Mouse (Mus musculus) liver (tissue): ENCODE results near the gene Igsf9b.

Experiments used
- DNase-seq: peaks from one replicate; pipeline ENCODE4 v3.0.0-alpha.2; 2020; ENCODE audit warnings: mixed read lengths

Igsf9b gene

DNA sequence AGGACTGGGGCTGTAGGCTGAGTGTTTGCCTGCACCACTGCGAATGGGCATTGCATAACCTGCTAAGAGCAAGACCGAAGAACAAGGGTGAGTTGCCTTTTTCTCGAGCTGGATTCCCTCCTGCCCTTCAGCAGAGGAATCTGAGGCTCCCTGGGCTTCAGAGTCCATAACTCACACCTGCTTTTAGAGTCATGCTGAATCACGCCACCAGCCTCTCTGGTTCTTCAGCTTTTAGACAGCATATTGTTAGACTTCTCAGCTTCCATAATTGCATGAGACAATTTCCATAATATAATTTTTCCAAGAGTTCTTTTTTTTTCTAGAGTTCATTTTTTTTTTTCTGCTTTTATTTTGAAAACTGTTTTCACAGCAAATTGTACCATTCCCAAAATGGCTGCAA, 4.6 kb upstream of the Igsf9b start:
- DNase-seq = no peak

DNA sequence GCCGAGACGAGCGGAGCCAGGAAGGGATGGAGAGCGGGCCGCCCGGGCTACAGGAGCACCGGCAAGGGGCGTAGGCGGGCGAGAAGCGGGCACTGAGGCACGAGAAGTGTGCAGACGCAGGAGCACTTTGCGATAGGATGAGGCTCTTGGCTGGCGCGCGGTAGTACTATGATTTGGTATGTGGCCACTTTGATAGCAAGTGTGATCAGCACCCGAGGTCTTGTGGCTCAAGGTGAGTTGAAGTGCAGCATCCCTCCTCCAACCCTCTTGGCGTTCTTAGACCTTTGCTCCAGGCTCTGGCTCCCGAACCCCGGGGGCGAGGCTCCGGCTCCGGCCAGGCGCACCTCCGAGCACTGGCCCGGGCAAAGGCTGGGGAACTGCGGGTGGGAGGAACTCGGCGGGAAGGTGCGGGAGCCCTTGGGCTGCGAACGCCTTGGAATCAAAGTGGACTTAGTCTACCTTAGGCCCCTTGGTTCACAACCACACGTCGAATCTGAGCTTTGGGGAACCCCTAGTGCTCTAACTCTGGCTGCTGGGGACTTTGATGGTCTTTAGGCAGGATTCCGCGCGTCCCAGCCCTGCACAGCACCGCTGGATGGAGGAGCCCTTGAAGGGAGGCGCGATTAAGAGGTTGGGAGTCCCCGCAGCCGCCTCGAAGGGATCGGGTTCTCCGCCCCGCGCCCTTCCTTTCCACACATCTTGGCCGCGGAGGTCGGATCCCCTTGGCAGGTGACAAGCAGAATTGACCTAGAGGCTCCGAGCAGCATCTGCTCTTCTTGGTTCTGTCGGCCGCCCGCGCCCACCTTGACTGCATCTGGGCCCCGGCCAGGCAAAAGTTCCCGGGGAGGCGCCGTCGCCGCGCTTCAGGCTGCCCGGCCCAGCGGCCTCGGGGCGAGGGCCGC, 533 bp downstream of the Igsf9b start:
- no peak for DNase-seq

GRCm38 (mm10) chr9:27300188-27300691, 1.2 kb downstream of the Igsf9b start:
- DNase-seq = no peak

GRCm38 (mm10) chr9:27300698-27301097, 1.7 kb downstream of the Igsf9b start:
- no peak for DNase-seq

- no peak for DNase-seq
Observed at GRCm38 (mm10) chr9:27301486-27301885, 2.5 kb downstream of the Igsf9b start.

DNA sequence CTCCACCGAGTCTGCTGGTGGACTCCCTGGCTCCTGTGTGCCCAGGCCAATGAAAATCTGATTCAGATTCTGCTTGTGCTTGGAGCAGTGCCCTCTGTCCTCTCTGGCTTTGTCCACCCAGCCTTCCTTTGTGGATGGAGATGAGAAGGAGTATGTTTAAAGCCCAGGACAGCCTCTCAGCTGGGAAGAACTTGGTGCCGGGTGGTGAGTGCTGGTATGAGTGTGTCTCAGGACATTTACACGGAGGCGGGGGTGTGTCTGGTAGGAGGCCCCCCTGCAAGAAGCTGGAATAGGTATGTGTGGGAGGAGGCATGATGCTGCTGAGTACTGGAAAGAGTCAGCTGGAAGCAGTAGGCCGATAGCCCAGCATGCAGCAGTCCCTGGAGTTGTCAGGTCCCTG, 3.3 kb downstream of the Igsf9b start:
- no peak for DNase-seq

DNA sequence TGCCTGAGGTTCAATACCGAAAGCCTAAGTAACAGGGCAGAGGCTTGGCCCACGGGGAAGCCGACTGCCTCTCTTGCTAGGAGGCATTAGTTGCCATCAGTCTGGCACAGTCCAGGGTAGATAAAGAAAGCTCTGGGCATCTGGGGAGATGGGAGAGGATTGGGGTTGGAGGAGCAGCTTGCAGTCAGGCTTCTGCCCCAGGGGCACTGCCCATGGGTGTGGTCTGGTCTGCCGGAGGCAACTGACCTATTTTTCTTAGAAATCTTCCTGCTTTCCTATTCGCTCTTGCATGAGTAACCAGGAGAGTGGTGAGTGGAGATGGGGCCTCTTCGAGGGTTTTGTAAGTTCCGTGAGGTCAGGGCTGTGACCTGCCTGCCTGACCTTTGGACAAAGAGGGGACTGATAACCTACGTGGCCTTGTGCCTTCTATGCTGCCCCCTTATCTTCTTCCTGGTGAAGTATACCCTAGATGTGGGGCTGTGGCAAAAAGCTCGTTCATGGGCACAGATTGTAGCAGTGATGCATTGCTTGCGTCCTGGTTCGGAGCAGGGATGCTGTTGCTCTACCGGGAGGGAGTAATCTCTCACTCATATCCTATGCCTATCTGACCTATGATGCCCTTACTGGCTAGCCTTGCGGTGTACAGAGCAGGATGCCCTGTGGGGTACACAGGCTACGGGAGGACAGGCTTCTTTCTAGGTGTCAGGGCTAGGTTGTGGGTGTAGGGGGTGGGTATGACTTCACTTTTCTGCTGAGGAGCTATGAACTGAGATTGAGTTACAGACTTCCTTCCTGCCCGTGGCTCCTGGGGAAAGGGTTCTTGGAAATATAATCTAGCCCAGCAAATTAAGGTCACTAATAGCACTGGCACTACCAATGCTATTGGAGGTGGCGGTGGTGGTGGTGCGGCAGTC, 4.8 kb downstream of the Igsf9b start:
- no peak for DNase-seq

DNA sequence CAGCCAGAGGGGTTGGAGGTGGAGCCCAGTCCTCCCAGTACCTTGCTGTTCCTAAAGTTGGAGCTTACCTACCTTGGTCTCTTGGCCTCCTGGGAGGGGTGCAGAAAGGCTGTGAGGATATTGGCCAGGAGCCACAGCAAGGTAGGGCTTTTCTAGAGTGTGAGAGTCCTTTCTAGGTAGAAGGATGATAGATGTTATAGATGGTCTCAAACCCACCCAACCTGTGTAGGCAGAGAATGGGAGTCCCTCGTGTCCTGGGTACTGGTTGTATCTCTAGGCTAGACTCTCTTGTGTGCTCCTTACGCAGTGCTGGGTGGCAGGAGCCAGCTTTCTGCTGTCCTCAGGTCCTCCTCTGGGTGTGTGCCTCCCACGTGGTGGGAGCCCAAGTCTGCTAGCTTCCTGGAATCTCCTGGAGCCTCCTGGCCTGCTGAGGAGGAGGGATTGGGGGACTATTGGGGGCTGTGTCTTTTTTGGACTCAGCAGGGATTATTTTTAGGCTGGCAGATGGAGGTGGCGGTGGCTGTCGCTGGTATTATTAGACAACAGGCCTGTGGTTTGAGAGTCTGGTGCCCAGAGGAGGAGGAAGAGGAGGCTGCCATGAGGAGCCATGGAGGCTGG, 5.6 kb downstream of the Igsf9b start:
- DNase-seq = no peak

DNA sequence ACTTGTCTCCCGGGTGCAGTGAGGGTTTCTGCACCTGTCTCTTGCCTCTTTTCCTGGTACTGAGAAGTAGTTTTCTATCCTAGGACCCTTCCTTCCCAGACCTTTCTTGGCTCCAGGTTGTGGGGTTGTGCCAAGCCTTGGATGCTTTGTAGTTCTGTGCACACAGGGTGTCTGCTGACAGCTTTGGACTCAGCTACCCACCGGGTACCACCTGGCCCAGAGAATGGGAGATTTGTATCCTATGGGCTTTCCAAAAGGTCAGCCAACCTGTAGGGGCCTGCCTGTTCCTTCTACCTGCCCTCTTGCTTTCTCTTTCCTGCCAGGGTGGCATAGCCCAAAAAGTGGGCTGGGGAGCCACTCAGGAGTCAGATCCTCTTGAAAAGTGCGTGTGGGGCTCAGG, 6.5 kb downstream of the Igsf9b start:
- no peak for DNase-seq

DNA sequence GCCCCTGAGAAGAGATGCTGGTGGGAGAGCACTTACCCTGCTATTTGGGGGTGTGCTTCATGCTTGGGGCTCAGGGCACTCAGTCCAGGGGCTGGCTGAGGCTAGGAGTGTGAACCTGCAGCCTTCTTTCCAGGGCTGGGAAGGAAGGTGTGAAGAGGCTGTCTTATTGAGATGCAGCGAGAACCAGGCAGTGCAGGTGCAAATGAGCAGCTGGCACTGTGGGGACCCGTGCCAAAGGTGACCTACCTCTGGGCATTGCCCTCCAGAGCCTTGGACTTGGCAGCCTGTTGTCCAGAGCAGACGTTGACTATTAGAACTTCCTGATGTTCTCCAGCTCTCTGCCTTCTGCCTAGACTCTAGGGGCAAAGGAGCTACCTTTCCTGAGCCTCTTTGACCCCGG, 7.6 kb downstream of the Igsf9b start:
- no peak for DNase-seq

DNA sequence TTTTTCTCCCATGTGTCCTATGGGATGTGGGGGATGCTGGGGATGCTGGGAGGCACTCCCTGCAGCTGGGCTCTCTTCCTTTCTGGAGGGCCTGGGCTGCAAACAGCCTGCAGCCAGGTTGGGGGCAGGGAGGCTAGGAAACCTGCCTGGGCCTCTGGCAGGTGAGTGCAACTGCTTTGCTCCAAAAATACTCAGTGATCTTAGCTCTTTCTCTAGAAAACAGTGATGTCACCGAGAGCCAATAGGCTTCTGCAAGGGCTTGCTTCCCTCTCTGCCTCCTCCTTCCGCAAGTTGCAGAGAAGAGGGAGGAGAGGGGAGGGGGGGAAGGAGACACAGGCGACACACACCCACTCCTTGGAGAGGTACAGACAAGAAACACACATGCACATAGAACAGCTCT, 8.3 kb downstream of the Igsf9b start:
- DNase-seq = no peak

DNA sequence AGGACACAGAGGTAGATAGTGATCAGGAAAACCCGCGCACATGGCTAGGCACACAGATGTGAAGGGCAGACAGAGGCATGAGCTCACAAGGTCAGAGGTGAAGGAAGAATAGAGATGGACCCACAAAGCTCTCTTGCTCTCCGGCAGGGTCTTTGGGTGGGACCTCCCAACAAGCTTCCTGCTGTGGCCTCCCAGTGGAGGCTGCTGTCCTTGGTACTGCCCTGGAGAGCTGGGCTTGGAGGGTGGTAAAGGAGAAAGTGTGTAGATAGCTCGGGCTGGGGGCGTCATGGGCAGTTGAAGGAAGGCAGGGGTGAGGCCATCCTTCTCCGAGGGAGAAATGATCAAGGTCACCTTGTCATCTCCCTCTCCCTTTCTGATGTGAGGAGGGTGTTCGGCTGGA, 9.0 kb downstream of the Igsf9b start:
- DNase-seq = peak; percentile 16

DNA sequence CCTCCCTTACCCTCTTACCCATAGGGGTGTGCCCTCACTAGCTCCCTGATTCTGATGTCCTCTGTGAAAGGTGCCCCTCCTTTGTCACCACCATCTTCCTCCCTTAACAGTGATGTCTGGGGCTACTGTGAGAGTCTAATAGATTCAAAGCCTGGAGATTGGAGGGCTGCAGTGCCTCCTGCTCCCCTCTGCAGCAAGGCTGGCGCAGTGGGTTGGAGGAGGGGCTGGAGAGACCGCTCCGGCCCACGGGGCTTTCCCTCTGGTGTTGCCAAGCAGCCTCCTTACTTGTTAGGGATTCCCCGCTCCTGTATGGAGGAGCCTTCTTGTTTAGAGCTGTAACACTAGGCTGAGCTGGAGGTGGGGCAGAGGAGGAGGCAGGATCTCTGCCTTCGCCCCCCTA, 9.6 kb downstream of the Igsf9b start:
- DNase-seq = no peak

DNA sequence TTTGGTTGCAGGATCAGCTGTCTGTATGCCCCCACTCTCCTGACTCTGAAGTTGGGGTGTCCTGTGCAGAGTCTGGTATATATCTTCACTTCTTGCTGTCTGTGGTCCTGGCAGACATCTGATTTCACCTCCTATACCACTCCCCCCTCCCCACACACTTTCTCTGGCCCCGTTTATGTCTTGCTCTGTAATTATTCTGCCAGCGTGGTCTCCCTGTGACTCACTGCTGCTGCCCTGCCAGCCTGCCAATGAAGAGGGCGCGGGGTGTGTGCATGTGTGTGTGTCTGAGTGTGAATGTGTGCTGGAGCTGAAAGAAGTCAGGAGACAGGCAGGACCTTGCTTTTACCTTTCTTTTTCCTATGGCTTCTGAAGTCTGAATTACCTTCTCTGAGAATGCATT, 11.0 kb downstream of the Igsf9b start:
- DNase-seq = no peak

GRCm38 (mm10) chr9:27313427-27313826, 14.4 kb downstream of the Igsf9b start:
- no peak for DNase-seq

GRCm38 (mm10) chr9:27321267-27321666, 22.3 kb downstream of the Igsf9b start:
- no peak for DNase-seq

- no peak for DNase-seq
Observed at GRCm38 (mm10) chr9:27322277-27322676, 23.3 kb downstream of the Igsf9b start.

DNA sequence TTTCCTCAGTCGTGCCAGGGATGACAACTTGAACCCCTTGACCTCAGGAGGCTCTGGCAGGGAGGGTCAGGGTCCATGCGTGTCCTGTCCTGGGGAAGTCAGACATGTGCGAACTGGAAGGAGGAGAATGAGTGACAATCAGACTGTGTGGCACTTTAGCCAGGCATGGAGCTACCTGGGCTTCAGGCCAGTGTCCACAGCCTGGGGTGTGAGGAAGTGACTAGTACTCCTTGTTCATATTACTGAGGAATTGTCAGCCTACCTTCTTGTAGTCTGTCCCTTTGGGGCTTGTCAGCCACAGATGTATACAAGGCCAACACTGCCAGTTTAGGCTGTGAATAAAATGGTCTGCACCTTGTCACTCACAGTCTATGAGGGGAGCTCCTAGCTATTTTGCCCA, 24.4 kb downstream of the Igsf9b start:
- no peak for DNase-seq

DNA sequence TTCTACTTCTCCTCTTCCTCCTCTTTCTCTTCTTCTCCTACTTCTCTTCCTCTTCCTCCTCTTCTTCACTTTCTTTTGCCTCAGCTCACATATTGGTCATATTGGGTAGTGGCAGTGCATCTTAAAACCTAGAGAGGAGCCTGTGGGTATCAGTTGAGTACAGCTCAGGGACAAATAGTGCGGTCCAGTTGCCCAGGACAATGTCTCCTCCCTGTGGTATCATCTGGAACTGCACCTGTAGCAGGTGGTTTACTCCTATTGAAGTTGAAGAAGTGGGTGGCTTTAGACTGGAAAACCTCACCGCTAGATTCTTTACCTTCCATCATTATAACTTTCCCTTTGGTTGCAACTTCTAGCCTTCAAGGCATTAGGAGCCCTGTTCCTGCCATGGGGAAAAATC, 26.9 kb downstream of the Igsf9b start:
- peak; percentile 15 for DNase-seq

DNA sequence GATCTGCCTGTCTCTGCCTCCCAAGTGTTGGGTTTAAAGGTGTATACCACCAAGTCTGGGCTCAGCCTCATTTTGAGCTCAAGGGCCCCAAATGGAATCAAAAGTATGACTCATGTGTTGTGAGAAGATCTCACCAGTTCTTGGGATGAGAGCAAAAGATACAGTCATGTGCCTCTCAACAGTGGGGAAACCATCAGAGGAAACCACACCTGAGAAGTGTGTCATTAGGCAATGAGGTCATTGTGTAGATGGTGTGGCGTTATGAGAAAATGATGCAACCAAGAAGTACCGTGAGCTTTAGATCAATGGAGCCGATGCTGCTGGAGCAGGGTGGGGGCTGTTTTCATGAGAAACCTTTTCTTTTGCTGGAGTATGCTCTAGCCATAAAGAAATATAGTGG, 28.6 kb downstream of the Igsf9b start:
- DNase-seq = no peak

DNA sequence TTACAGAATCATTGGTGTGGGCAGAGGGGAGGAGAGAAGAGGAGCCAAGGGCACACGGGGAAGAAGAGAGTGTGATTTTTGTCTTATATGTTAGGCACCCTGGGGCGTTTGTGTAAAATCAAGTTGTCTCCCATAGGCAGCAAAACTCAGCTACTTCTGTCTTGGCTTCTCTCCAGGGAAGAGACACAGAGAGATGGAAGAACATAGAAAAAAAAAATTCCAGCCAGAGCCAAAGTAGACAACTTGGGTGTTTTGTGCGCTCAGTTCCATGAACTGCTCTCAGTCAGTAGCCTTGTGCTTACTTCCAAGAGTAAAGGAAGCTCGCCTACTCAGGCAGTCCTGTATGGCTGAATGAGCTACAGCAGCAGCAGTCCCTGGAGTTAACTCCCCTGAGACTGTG, 31.4 kb downstream of the Igsf9b start:
- no peak for DNase-seq

DNA sequence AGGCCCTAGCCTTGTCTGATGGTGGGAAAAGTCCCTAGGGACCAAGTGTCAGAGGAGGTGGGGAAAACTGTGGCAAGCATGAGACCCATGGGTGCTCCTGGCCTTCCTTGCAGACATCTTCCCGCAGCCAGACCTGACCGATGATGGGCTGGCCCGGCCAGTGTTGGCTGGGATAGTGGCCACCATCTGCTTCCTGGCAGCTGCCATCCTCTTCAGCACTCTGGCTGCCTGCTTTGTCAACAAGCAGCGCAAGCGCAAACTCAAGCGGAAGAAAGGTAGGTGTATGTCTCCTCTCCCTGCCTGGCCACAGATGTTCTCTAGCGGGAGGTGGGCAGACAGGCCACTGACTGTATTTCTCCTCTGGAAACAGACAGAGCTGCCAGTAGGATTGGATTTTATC, 32.5 kb downstream of the Igsf9b start:
- no peak for DNase-seq

DNA sequence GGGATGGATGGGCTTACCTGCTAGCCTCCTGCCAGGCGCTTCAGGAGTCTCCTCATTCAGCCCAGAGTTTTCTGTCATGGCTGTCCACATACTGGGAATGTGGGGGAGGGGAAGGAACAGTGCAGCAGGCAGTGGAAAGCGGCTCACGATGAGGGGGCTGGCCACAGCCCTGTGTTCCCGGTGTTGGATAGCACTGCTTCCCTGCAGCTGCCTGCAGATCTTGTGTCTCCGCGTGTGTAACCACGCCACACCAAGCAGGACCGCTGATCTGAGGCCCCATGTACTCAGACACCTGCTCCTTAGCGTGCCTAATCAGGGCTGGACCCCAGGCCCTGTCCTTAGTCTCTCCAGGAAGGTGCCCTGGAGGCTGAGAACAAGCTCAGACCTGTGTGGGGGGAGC, 35.9 kb downstream of the Igsf9b start:
- no peak for DNase-seq
